Mouse (Mus musculus) layer of hippocampus, postnatal 25 days (tissue): Measurements from ENCODE around the gene Chmp4b. TPM values are rescaled to one million over a fixed set of nuclear protein-coding genes. Genes with fewer than 3 reads are reported as not detected.

Source experiments
- total RNA-seq, 2 experiments: library from RNA; stranded (reverse); gene quantifications; 2 replicates each; pipeline ENCODE4 v1.2.3; 2021

The Chmp4b gene
- total RNA-seq, 2 experiments from 2014 or later, result 206 to 232 TPM

Other genes starting within 250 kb of the Chmp4b start
- gene Snta1, start 243.6 kb upstream of the Chmp4b start, total RNA-seq, result 10 to 100 TPM; 39.1 to 44.3 TPM
- gene Cbfa2t2, start 215.2 kb upstream of the Chmp4b start, total RNA-seq, result 10 to 100 TPM; 46.4 to 51.4 TPM
- gene 1700003F12Rik, start 104.6 kb upstream of the Chmp4b start, total RNA-seq, result under 1 TPM; 0.81 to 0.94 TPM
- not detected for gene Actl10, start 99.9 kb upstream of the Chmp4b start, total RNA-seq
- gene Necab3, start 92.8 kb upstream of the Chmp4b start, total RNA-seq, result 10 to 100 TPM; 27.4 to 29.8 TPM
- gene E2f1, start 81.8 kb upstream of the Chmp4b start, total RNA-seq, result 1 to 10 TPM; 5.8 to 5.9 TPM
- gene Pxmp4, start 48.0 kb upstream of the Chmp4b start, total RNA-seq, result 10 to 100 TPM; 11.4 to 13.2 TPM
- gene Zfp341, start 38.4 kb upstream of the Chmp4b start, total RNA-seq, result 10 to 100 TPM; 10.1 to 10.6 TPM
- not detected for gene 4930519P11Rik, start 38.3 kb upstream of the Chmp4b start, total RNA-seq
- gene Gm14214, start 118.3 kb downstream of the Chmp4b start, total RNA-seq, result not detected
- 10 to 100 TPM; 70.8 to 74.2 TPM for gene Raly, start 139.4 kb downstream of the Chmp4b start, total RNA-seq
- not detected for gene a, start 139.7 kb downstream of the Chmp4b start, total RNA-seq
- 10 to 100 TPM; 54.2 to 55.6 TPM for gene Eif2s2, start 241.2 kb downstream of the Chmp4b start, total RNA-seq